Mouse (Mus musculus) embryonic facial prominence, embryonic 12.5 days (tissue): ENCODE measurements around the gene Irx6. TPM values are rescaled to one million over a fixed set of nuclear protein-coding genes. Genes with fewer than 3 reads are reported as not detected.
A peak's percentile ranks its signal among the peaks of the same experiment; 100 is the strongest.

Source experiments
- ATAC-seq: fragments of 200-750 bp; cut with Nextera tagmentation; 2 replicates; pipeline ENCODE4 v1.8.0; 2017; ENCODE audit not compliant: insufficient number of reproducible peaks, insufficient read depth, low FRiP score, low TSS enrichment
- H3K27ac ChIP-seq: fragments of 300-500 bp; sonication (generic); 2 replicates; pipeline ENCODE4 v1.5.1; 2016; ENCODE audit warnings: mild to moderate bottlenecking
- H3K27me3 ChIP-seq: fragments of 300-500 bp; sonication (generic); 2 replicates; pipeline ENCODE4 v1.6.1; 2016; ENCODE audit warnings: mild to moderate bottlenecking, moderate library complexity
- H3K36me3 ChIP-seq: fragments of 300-500 bp; sonication (generic); 2 replicates; pipeline ENCODE4 v1.6.1; 2016; ENCODE audit warnings: mild to moderate bottlenecking
- H3K4me1 ChIP-seq: fragments of 300-500 bp; sonication (generic); 2 replicates; pipeline ENCODE4 v1.6.1; 2016
- H3K4me2 ChIP-seq: fragments of 300-500 bp; sonication (generic); replicated peaks from 2 replicates; pipeline ENCODE4 v1.6.1; 2016; ENCODE audit warnings: mild to moderate bottlenecking, moderate library complexity
- H3K4me3 ChIP-seq: fragments of 300-500 bp; sonication (generic); 2 replicates; pipeline ENCODE4 v1.5.1; 2016; ENCODE audit warnings: mild to moderate bottlenecking
- H3K9ac ChIP-seq: fragments of 300-500 bp; sonication (generic); 2 replicates; pipeline ENCODE4 v1.6.1; 2016; ENCODE audit warnings: mild to moderate bottlenecking, moderate library complexity
- H3K9me3 ChIP-seq: fragments of 300-500 bp; sonication (generic); 2 replicates; pipeline ENCODE4 v1.6.1; 2016; ENCODE audit warnings: mild to moderate bottlenecking, moderate library complexity
- WGBS: fragments of 180-500 bp; shearing (Covaris S2); methylation state at CpG from one replicate; pipeline ENCODE4 v1.1.7; 2016; 5-methylcytosine and 5-hydroxymethylcytosine counted together
- polyA plus RNA-seq: library from polyadenylated mRNA; unstranded; fragments of >200 nt; fragmentation: Nextera tagmentation; extraction: Ambion mirVana; gene quantifications from 2 replicates; pipeline ENCODE4 v1.2.1, GENCODE M21; 2016

Irx6 gene
- polyA plus RNA-seq, result 0.61 TPM in 2 replicates

- Histone ChIP-seq H3K4me3 (peak within 1 kb of the TSS; percentile 45), H3K9ac (peak within 1 kb of the TSS; percentile 42), H3K27ac (no peak within 1 kb of the TSS), H3K4me2 (peak within 1 kb of the TSS; percentile 92), H3K27me3 (peaks cover 96% of the 10 kb centered on the region), H3K9me3 (no peaks in the 10 kb centered on the region), H3K4me1 (peaks cover 31% of the 10 kb centered on the region), H3K36me3 (no peaks in the 10 kb centered on the region)
- ATAC-seq, result no peak
- under 1% methylated on average over 60 of the region's 62 CpGs for WGBS
Measured at GRCm38 (mm10) chr8:92674244-92675128, at the start of gene Irx6. Gene Irx6, plus strand, starts transcription at chr8:92674288.

DNA sequence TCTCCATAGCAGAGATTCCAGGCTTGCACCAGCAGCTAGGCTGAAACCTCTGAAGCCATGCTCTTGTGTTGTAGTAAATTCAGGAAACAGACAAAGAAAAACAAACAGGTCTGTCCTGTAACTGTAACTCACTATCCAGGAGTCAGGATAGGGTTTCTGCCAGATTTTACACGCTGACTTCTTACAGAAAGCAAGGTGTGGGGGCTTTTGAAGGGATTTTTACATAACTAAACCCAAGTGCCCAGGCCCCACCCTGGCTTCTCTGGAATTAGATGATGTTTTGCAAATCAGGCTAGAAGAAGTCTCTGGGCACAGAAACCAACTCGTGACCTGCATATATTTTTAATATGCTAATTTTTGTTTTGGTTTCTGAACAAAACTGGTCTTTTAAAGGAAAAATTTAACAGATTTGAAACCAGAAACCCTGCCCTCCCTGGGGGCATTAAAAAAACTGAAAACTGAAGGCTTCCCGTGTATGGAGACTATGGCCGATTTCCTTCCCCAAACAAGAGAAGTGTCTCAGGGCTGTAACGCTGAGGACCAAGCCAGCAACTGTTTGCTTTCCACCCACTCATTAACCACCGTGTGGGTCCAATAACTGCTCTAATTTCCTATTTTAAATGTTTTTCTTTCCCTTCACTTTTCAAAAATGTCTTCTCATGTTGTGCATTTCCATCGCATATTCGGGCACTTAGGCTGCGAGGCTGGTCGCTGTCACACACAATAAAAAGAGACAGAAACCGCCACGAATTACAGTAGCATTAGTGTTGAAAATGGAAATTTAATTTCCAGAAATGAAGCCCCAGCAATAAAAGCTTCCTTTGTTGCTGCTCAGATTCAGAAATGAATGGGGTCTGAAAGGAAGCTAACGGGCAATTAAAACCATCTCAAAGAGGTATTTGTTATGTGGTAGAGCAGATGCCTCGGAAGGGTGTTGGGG is 45.1 kb upstream of the Irx6 start:
- Histone ChIP-seq H3K36me3 (no peaks in the 10 kb centered on the region), H3K27me3 (no peaks in the 10 kb centered on the region), H3K4me3 (no peak overlapping the region), H3K27ac (no peak overlapping the region), H3K9me3 (no peaks in the 10 kb centered on the region), H3K4me2 (no peak overlapping the region), H3K9ac (no peak overlapping the region), H3K4me1 (peaks cover 11% of the 10 kb centered on the region; the same call in 1 of the 2 replicates)
- no peak for ATAC-seq
- WGBS, result 25% methylated on average over 14 of the region's 14 CpGs

DNA sequence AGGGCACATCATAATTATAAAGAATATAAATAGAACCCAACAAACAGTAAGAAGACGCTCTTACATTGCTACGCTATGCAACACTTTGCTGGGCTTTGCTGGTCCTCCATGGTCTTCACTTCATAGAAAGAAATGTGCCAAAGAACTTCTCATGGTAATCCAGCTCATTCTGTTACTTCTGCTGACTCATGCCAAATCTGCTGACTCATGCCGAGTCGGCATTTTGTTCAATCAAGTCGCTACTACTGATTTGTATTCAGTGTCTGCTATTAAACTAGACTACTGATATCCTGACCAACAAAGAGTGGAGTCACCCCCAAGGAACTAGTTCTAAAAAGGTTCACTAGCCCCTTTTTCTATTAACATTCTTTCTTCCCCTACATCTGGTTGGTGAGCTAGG is 40.9 kb upstream of the Irx6 start:
- H3K27me3 ChIP-seq, result no peaks in the 10 kb centered on the region
- no peak overlapping the region for H3K4me2 ChIP-seq
- H3K36me3 ChIP-seq, result no peaks in the 10 kb centered on the region
- H3K27ac ChIP-seq, result no peak overlapping the region
- no peak overlapping the region for H3K9ac ChIP-seq
- H3K9me3 ChIP-seq, result no peaks in the 10 kb centered on the region
- H3K4me1 ChIP-seq, result peaks cover 11% of the 10 kb centered on the region; the same call in 1 of the 2 replicates
- no peak for ATAC-seq
- H3K4me3 ChIP-seq, result no peak overlapping the region
- WGBS, result 95% methylated on average over 5 of the region's 5 CpGs

- no peak overlapping the region for H3K9ac ChIP-seq
- peaks cover 10% of the 10 kb centered on the region; the same call in 1 of the 2 replicates for H3K4me1 ChIP-seq
- WGBS, result 53% methylated on average over 8 of the region's 8 CpGs
- no peak overlapping the region for H3K27ac ChIP-seq
- no peaks in the 10 kb centered on the region for H3K9me3 ChIP-seq
- no peaks in the 10 kb centered on the region for H3K27me3 ChIP-seq
- H3K36me3 ChIP-seq, result no peaks in the 10 kb centered on the region
- no peak overlapping the region for H3K4me2 ChIP-seq
- H3K4me3 ChIP-seq, result no peak overlapping the region
- no peak for ATAC-seq
Measured at GRCm38 (mm10) chr8:92640820-92641219, 33.3 kb upstream of the Irx6 start.

GRCm38 (mm10) chr8:92646637-92647036 is 27.5 kb upstream of the Irx6 start:
- H3K9ac ChIP-seq, result no peak overlapping the region
- no peak for ATAC-seq
- no peak overlapping the region for H3K4me3 ChIP-seq
- 59% methylated on average over 2 of the region's 2 CpGs for WGBS
- no peak overlapping the region for H3K27ac ChIP-seq
- no peaks in the 10 kb centered on the region for H3K27me3 ChIP-seq
- H3K4me2 ChIP-seq, result no peak overlapping the region
- no peaks in the 10 kb centered on the region for H3K4me1 ChIP-seq
- H3K36me3 ChIP-seq, result no peaks in the 10 kb centered on the region
- no peaks in the 10 kb centered on the region for H3K9me3 ChIP-seq

DNA sequence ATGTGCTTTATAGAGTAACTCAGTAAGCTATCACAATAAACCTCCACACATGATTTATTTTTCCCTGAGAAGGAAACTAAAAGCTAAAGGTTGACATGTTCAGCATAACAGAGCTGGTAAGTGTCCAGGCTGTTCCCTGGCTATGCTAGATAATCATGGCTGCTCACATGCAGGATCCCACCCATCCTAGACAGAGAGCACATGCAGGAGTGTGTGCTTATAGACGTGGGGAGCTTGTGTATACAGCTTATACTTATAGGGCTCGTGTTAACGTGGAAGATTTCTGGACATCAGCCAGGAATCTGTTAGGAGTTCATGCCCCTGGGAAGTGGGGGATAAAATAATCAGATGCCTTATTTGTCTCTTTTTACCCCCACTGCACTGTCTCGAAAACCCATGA is 9.9 kb upstream of the Irx6 start:
- Histone ChIP-seq H3K4me1 (no peaks in the 10 kb centered on the region), H3K9me3 (no peaks in the 10 kb centered on the region), H3K27me3 (0 out of 2 replicates have a peak, but pooled peaks cover 6% of the 10 kb centered on the region), H3K4me2 (no peak overlapping the region), H3K27ac (no peak overlapping the region), H3K9ac (no peak overlapping the region), H3K4me3 (no peak overlapping the region), H3K36me3 (no peaks in the 10 kb centered on the region)
- 36% methylated on average over 4 of the region's 4 CpGs for WGBS
- no peak for ATAC-seq

DNA sequence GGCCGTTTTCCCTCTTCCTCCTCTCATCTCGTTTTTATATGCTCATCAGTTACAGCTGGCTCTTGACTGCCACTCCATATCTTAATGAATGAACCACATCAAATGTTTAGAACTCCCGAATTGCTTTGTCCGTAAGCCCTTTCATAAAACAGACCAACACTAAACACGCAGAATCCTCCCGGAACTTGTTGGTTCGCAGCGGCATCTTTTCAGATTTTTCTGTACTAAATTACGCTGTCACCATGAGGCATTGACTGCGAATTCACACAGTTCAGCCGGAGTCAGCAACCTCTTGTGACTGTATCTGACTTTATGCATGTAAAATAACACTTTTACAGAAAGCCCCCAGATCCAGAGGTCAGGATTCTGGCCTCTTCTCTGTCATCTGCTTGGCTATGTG is 3.9 kb upstream of the Irx6 start:
- H3K4me3 ChIP-seq, result no peak overlapping the region
- H3K36me3 ChIP-seq, result no peaks in the 10 kb centered on the region
- no peak for ATAC-seq
- WGBS, result 63% methylated on average over 11 of the region's 11 CpGs
- H3K9ac ChIP-seq, result no peak overlapping the region
- H3K4me2 ChIP-seq, result no peak overlapping the region
- H3K27me3 ChIP-seq, result peaks cover 58% of the 10 kb centered on the region
- H3K4me1 ChIP-seq, result peaks cover 23% of the 10 kb centered on the region
- H3K9me3 ChIP-seq, result no peaks in the 10 kb centered on the region
- H3K27ac ChIP-seq, result no peak overlapping the region

DNA sequence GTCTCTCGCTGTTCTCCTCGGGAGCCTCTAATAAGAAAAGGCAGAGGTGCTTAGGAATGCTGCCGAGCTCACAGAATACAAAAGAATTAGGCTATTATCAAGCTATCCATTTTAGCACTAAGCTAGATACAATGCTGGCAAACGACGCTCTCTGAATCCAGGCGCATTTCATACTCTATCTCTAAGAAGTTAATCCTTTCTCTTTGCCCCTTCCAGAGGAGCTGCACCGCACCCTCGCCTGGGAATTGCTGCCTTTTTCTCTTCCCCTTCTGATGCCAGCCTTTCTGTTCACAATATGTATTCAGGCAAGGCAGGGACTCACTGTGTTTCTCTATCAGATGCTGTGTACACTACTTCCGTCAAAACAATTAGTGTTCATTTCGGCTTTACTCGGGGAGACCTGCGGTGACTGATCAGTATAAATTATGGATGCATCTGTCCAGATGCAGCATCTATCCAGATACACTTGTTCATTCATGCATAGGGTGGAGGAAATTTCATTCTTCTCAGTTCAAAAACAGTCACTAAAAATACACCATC is 3.4 kb upstream of the Irx6 start:
- Histone ChIP-seq H3K9me3 (no peaks in the 10 kb centered on the region), H3K4me3 (no peak overlapping the region), H3K27ac (no peak overlapping the region), H3K4me1 (peaks cover 23% of the 10 kb centered on the region), H3K27me3 (peaks cover 63% of the 10 kb centered on the region), H3K4me2 (no peak overlapping the region), H3K36me3 (no peaks in the 10 kb centered on the region), H3K9ac (no peak overlapping the region)
- ATAC-seq, result no peak
- WGBS, result 53% methylated on average over 12 of the region's 12 CpGs

DNA sequence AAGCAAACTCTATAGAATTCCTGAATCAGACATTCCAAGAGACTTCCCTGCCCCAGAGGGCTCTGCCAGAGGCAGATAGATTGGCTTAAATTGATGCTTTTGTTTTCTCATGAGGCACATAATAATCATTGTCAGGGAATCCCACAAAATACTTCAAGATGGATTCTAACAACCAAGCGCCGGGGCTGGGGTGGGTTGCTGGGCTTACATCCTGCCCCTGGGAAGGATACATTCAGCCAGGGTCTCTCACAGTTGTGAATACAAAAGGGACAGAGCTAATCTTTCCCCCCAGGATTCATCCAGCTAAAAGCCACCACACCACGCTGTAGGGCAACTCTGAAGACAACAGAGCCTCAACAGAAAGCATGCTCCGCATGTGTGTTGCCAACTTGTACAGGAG is 2.2 kb upstream of the Irx6 start:
- H3K4me3 ChIP-seq, result no peak overlapping the region
- H3K27ac ChIP-seq, result no peak overlapping the region
- H3K4me1 ChIP-seq, result peaks cover 23% of the 10 kb centered on the region
- no peak overlapping the region for H3K4me2 ChIP-seq
- no peak overlapping the region for H3K9ac ChIP-seq
- H3K36me3 ChIP-seq, result no peaks in the 10 kb centered on the region
- peaks cover 75% of the 10 kb centered on the region for H3K27me3 ChIP-seq
- no peaks in the 10 kb centered on the region for H3K9me3 ChIP-seq
- no peak for ATAC-seq
- 49% methylated on average over 4 of the region's 4 CpGs for WGBS

DNA sequence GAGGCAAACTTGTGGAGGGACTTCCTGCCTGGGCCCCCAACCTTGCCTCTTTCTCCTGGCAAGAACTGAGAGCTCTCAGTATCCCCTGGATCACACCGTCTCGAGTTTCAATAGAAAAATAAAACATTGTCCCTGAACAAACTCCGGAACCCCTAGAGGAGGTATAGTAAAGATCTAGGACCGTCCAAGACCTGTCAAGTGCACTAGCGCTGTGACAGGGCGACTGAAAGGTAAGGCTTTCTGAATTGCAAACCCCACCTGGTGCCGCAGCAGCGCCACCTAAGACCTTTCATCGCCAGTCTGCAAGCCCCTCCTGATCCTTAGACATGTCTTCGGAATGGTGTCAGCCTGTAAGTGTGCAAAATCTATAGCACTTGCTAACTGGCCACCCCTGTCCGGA is 987 bp upstream of the Irx6 start:
- ATAC-seq, result no peak; the same call in 1 of the 2 replicates
- H3K9ac ChIP-seq, result no peak overlapping the region
- WGBS, result 1% methylated on average over 11 of the region's 11 CpGs
- H3K4me1 ChIP-seq, result peaks cover 29% of the 10 kb centered on the region
- H3K4me2 ChIP-seq, result peak overlapping the region; percentile 92
- H3K9me3 ChIP-seq, result no peaks in the 10 kb centered on the region
- H3K27me3 ChIP-seq, result peaks cover 84% of the 10 kb centered on the region
- H3K27ac ChIP-seq, result no peak overlapping the region
- no peaks in the 10 kb centered on the region for H3K36me3 ChIP-seq
- peak overlapping the region; percentile 45 for H3K4me3 ChIP-seq

DNA sequence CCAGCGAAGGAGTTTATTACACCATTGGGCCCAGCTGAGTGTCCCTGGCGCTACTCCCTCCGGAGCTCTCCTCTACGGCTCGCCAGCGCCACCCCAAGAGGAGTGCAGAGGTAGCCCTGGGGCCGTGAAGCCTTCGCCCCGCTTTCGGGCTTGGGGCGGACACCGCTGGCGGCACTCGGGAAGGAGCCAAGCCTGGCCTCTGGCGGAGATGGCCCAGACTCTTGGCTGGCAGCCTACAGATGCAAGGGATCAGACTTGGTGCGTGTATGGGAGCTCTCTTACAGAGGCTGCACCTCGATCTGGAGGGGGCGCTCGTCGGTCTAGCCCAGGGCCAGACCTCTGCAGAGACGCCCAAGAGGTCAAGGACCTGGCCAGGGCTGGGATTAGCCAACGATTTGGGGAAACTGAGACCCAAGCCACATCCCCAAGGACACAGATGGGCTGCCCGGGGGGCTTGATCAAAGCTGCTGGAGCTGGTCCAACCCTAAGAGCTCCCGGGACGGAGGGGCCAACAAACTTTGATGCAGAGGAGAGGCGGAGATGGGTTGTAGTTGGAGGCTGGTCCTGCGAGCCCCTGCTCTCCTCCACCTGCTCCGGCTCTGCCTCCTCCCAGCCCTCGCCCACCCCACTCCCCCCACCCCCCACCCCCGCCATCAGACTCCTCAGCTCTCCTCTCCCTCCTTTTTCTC is 389 bp upstream of the Irx6 start:
- Histone ChIP-seq H3K27me3 (peaks cover 90% of the 10 kb centered on the region), H3K4me2 (peak overlapping the region; percentile 92), H3K27ac (no peak overlapping the region), H3K4me3 (peak overlapping the region; percentile 45), H3K4me1 (peaks cover 31% of the 10 kb centered on the region), H3K9ac (peak overlapping the region; percentile 42), H3K9me3 (no peaks in the 10 kb centered on the region), H3K36me3 (no peaks in the 10 kb centered on the region)
- ATAC-seq, result peak; percentile 71
- under 1% methylated on average over 28 of the region's 30 CpGs for WGBS
